ENCODE assay signal across 7 mouse cellular contexts in genomic region chr3:97971117-97971516, GRCm38 (mm10). TPM values are rescaled to one million over a fixed set of nuclear protein-coding genes. Genes with fewer than 3 reads are reported as not detected.
DNase-seq lines count a peak whose midpoint lies in the region; ATAC-seq lines count a peak whose summit lies in the region.

No protein-coding gene starts in this region.

- intact Hi-C loops in gastrocnemius, postnatal 36 days (cut with DNase I) = no loop called here

- ATAC-seq in inflammation-experienced regulatory T-cells, adult 6 months = peak; percentile 17
- no peak for ATAC-seq in erythroblast, adult 5-6 weeks (replicated peaks; ENCODE audit: low FRiP score, poor library complexity, severe bottlenecking)

- peak; percentile 9 to 25 for DNase-seq in thymus, adult 18-20 months
- no peak for DNase-seq in thymus, postnatal 0 days (ENCODE audit: low spot score)
- DNase-seq in lung, postnatal 25 days (ENCODE audit: low spot score) = peak; percentile 67
- peak; percentile 49 for DNase-seq in thymus, postnatal 4 days
- DNase-seq in gastrocnemius, postnatal 36 days = no peak

RNA-seq across cellular contexts. Expression of gene Notch2, which starts 42.2 kb away (rescaled TPM):
- 9.9 and 11.3 TPM in 2 replicates for polyA plus RNA-seq in thymus, postnatal 0 days (2015; fragmentation: Nextera tagmentation; extraction: Ambion mirVana)
- 10 to 100 TPM; 13.2 to 20.4 (median 15.1) TPM for polyA plus RNA-seq in inflammation-experienced regulatory T-cells, adult 6 months (2017; shearing (Covaris generic))
- 11.1 and 14.4 TPM in 2 replicates for total RNA-seq in erythroblast, adult 5-6 weeks (2015; ENCODE audit: low replicate concordance)
- total RNA-seq in erythroblast, adult 5-6 weeks (2017; ENCODE audit: low replicate concordance) = 11.2 and 11.5 TPM in 2 replicates
- total RNA-seq in gastrocnemius, postnatal 36 days (2021) = 1 to 10 TPM; 7.7 to 8.9 TPM

Comparison
In these comparisons a context has a peak if more than half of its experiments do, and no peak if none do; other contexts are left out.
1. DNase-seq: peak in thymus, adult 18-20 months (2 of 2), lung, postnatal 25 days (single experiment) and thymus, postnatal 4 days (single experiment); none in thymus, postnatal 0 days (single experiment) and gastrocnemius, postnatal 36 days (0 of 2).